Mouse (Mus musculus) CH12.LX (cell line): ENCODE measurements at regions not wholly inside any gene's neighbourhood (a gene's known extent, or its start where the extent isn't known, plus 50 kb on each side); places are given as distances from the start of the nearest gene placed in this dataset.

Experiments
- DNase-seq: peaks from one replicate; pipeline ENCODE4 v3.0.0-alpha.2; 2013; ENCODE audit errors: extremely low read depth
- H3K27ac ChIP-seq: 2 replicates; pipeline ENCODE4 v1.5.1; 2012; ENCODE audit warnings: low read depth, mild to moderate bottlenecking, control low read depth, moderate library complexity; ENCODE audit not compliant: insufficient read depth
- H3K27me3 ChIP-seq: replicated peaks from 2 replicates; pipeline ENCODE3; 2012; ENCODE audit warnings: inconsistent platforms
- H3K36me3 ChIP-seq, 2 experiments: replicated peaks in 1 of 2; 2 replicates each; pipeline versions ENCODE3 to v1.6.1; 2012; ENCODE audit warnings: inconsistent platforms in 1 of 2, low read length in 1 of 2, mild to moderate bottlenecking in 1 of 2, mixed read lengths in 1 of 2, moderate library complexity in 1 of 2; ENCODE audit not compliant: control insufficient read depth in 1 of 2, insufficient read depth in 1 of 2
- H3K4me1 ChIP-seq, 2 experiments: 2 replicates each; pipeline ENCODE4 v1.6.1; 2012; ENCODE audit warnings: inconsistent platforms in 1 of 2, moderate library complexity in 1 of 2; ENCODE audit not compliant: insufficient read depth in 2 of 2, control insufficient read depth in 1 of 2
- H3K4me2 ChIP-seq: 2 replicates; pipeline ENCODE4 v1.6.1; 2012; ENCODE audit warnings: low read depth, mild to moderate bottlenecking, control low read depth; ENCODE audit not compliant: poor library complexity, insufficient read depth, severe bottlenecking
- H3K4me3 ChIP-seq, 3 experiments: fragments of 150-350 bp in 1 of 3; sonication (generic) in 1 of 3; replicated peaks in 1 of 3; 2 replicates each; pipeline versions ENCODE3 to v1.5.1; 2011 to 2012; ENCODE audit warnings: low read depth in 2 of 3, low read length in 2 of 3, mild to moderate bottlenecking in 2 of 3, moderate library complexity in 2 of 3, control low read depth in 1 of 3, improper control_type of control experiment in 1 of 3, inconsistent platforms in 1 of 3, mixed read lengths in 1 of 3; ENCODE audit not compliant: poor library complexity in 1 of 3
- H3K79me2 ChIP-seq: replicated peaks from 2 replicates; pipeline ENCODE4 v1.6.1; 2012; ENCODE audit warnings: mild to moderate bottlenecking, moderate library complexity; ENCODE audit not compliant: control insufficient read depth, poor library complexity, insufficient read depth, severe bottlenecking; ENCODE audit errors: extremely low read depth
- H3K9ac ChIP-seq: 2 replicates; pipeline ENCODE4 v1.6.1; 2012; ENCODE audit warnings: low read depth, mild to moderate bottlenecking, control low read depth, moderate library complexity; ENCODE audit not compliant: insufficient read depth
- H3K9me3 ChIP-seq: replicated peaks from 2 replicates; pipeline ENCODE3; 2012; ENCODE audit warnings: low read length, inconsistent platforms, mixed read lengths
- CHD1 ChIP-seq: IDR thresholded peaks from 2 replicates; pipeline ENCODE4 v1.6.1; 2012; ENCODE audit warnings: low read depth, low read length, improper control_type of control experiment, inconsistent platforms
- CHD2 ChIP-seq: IDR thresholded peaks from 2 replicates; pipeline ENCODE4 v1.6.1; 2011; ENCODE audit warnings: low read length, improper control_type of control experiment
- ELF1 ChIP-seq: IDR thresholded peaks from 2 replicates; pipeline ENCODE4 v1.6.1; 2014; ENCODE audit warnings: low read depth, mild to moderate bottlenecking, inconsistent platforms, low read length, improper control_type of control experiment
- ETS1 ChIP-seq: conservative IDR thresholded peaks from 2 replicates; pipeline ENCODE4 v1.6.1; 2012; ENCODE audit warnings: low read depth, mild to moderate bottlenecking, inconsistent platforms, low read length, improper control_type of control experiment, moderate library complexity
- HCFC1 ChIP-seq: IDR thresholded peaks from 2 replicates; pipeline ENCODE4 v1.6.1; 2012; ENCODE audit warnings: low read depth, mild to moderate bottlenecking, inconsistent platforms, low read length, improper control_type of control experiment
- IRF4 ChIP-seq: IDR thresholded peaks from 2 replicates; pipeline ENCODE4 v1.6.1; 2014; ENCODE audit warnings: low read depth, mild to moderate bottlenecking, inconsistent platforms, low read length, improper control_type of control experiment
- MAFK ChIP-seq: IDR thresholded peaks from 2 replicates; pipeline ENCODE4 v1.6.1; 2011; ENCODE audit warnings: low read length, improper control_type of control experiment; ENCODE audit not compliant: insufficient replicate concordance
- MAX ChIP-seq: IDR thresholded peaks from 2 replicates; pipeline ENCODE4 v1.6.1; 2011; ENCODE audit warnings: low read length, improper control_type of control experiment
- MAZ ChIP-seq: IDR thresholded peaks from 2 replicates; pipeline ENCODE4 v1.6.1; 2012; ENCODE audit warnings: low read depth, mild to moderate bottlenecking, inconsistent platforms, low read length, improper control_type of control experiment, moderate library complexity
- MXI1 ChIP-seq: IDR thresholded peaks from 2 replicates; pipeline ENCODE4 v1.6.1; 2011; ENCODE audit warnings: mild to moderate bottlenecking, low read depth, low read length, improper control_type of control experiment
- PAX5 ChIP-seq: IDR thresholded peaks from 2 replicates; pipeline ENCODE4 v1.6.1; 2012; ENCODE audit warnings: low read length, inconsistent platforms, mixed read lengths
- POLR2A ChIP-seq: IDR thresholded peaks from 2 replicates; pipeline ENCODE4 v1.6.1; 2011; ENCODE audit warnings: low read depth, mild to moderate bottlenecking, improper control_type of control experiment, low read length
- SIN3A ChIP-seq: IDR thresholded peaks from 2 replicates; pipeline ENCODE4 v1.6.1; 2012; ENCODE audit warnings: low read length, improper control_type of control experiment, inconsistent platforms
- SMC3 ChIP-seq: IDR thresholded peaks from 2 replicates; pipeline ENCODE4 v1.6.1; 2011; ENCODE audit warnings: low read depth, low read length, improper control_type of control experiment
- TBP ChIP-seq: conservative IDR thresholded peaks from 2 replicates; pipeline ENCODE4 v1.6.1; 2011; ENCODE audit warnings: low read depth, low read length, improper control_type of control experiment
- TCF12 ChIP-seq: IDR thresholded peaks from 2 replicates; pipeline ENCODE4 v1.6.1; 2014; ENCODE audit warnings: low read depth, mild to moderate bottlenecking, inconsistent platforms, low read length, improper control_type of control experiment
- UBTF ChIP-seq: IDR thresholded peaks from 2 replicates; pipeline ENCODE4 v1.6.1; 2012; ENCODE audit warnings: low read depth, mild to moderate bottlenecking, inconsistent platforms, low read length, improper control_type of control experiment, moderate library complexity
- USF1 ChIP-seq: IDR thresholded peaks from 2 replicates; pipeline ENCODE4 v1.6.1; 2014; ENCODE audit warnings: low read depth, mild to moderate bottlenecking, inconsistent platforms, low read length, improper control_type of control experiment
- ZKSCAN1 ChIP-seq: IDR thresholded peaks from 2 replicates; pipeline ENCODE4 v1.6.1; 2012; ENCODE audit warnings: low read depth, inconsistent platforms, low read length, improper control_type of control experiment, borderline replicate concordance
- ZMIZ1 ChIP-seq: IDR thresholded peaks from 2 replicates; pipeline ENCODE4 v1.6.1; 2012; ENCODE audit warnings: low read depth, mild to moderate bottlenecking, inconsistent platforms, low read length, improper control_type of control experiment
- ZNF384 ChIP-seq: IDR thresholded peaks from 2 replicates; pipeline ENCODE4 v1.6.1; 2012; ENCODE audit warnings: low read depth, low read length, improper control_type of control experiment, inconsistent platforms
- dilution Hi-C: fragments of 300-500 bp; cut with MboI; formaldehyde crosslinking; loops from 2 replicates; pipeline ENCODE4 v1.14.3; 2020; ENCODE audit warnings: low sequenced_read_pairs; ENCODE audit not compliant: extremely low pct_unique_long_range_greater_than_20kb, extremely low pct_ligation_motif_present
- in situ Hi-C: fragments of 300-500 bp; cut with MboI; formaldehyde crosslinking; loops from 3 replicates; pipeline ENCODE4 v1.14.3; 2019; ENCODE audit warnings: low sequenced_read_pairs, low pct_ligation_motif_present, low pct_unique_long_range_greater_than_20kb, mixed read lengths

DNA sequence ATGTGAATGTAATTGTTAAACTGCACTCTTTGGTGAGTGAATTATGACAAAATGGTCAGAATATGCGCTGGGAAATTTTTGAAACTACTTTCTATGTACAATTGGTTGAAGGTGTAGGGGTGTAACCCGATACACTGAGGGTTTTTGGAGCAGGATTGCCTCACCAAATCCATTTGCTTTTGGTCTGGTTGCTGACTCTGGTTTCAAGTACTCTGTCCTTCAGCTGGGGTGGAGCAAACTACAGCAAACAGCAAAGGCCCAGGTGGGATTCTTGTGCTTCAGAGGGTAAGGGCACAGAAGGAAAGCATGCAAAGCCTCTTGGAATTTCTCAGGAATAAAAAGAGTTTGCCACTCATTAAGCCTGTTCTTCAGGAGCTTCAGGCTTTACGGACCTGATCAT, 316.8 kb upstream of the Btbd3 start:
- H3K4me3 ChIP-seq = no peak overlapping the region
- dilution Hi-C loops = no loop called here
- in situ Hi-C loops = no loop called here
- H3K27me3 ChIP-seq = no peaks in the 10 kb centered on the region
- no peaks in the 10 kb centered on the region for H3K79me2 ChIP-seq
- H3K4me2 ChIP-seq = no peak overlapping the region
- no peak for TF ChIP-seq PAX5
- no peak for TF ChIP-seq ELF1
- TF ChIP-seq ZNF384 = no peak
- no peak for TF ChIP-seq HCFC1
- TF ChIP-seq ZMIZ1 = no peak
- no peak for TF ChIP-seq UBTF
- TF ChIP-seq CHD2 = no peak
- no peak for TF ChIP-seq POLR2A
- no peak for TF ChIP-seq MAZ
- TF ChIP-seq USF1 = no peak
- no peak for DNase-seq
- H3K9ac ChIP-seq = no peak overlapping the region
- H3K9me3 ChIP-seq = peaks cover 52% of the 10 kb centered on the region
- no peak overlapping the region for H3K27ac ChIP-seq
- no peaks in the 10 kb centered on the region for H3K4me1 ChIP-seq
- no peaks in the 10 kb centered on the region for H3K36me3 ChIP-seq

DNA sequence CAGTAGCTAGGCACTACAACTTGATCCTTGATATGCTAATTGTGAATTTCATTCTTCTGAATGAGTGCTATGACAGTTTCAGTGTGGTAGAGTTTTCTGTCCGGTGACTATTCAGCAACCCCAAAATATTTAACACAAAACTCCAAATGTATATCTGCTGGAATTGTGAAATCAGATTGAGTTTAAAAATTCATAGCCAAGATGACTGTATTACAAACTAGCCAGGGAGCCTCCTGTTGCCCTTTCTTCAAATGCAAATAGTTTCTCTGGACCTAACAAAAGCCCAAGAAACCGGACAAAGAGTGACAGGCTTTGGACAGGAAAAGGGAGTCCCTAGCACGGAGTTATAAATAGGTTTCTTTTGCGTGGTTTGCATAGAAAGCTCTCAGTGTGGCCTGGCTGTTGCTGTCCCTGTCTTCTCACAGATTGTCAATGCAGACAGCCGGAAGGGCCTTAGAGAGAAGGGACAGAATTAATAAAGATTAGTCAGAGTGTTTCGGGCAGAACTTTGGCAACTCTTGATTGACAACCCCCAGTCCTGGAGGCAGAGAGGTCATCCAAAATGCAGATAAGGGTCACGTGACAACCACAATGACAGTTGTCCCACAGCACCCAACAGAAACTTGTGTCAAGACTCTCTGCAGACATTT, 317.4 kb upstream of the Btbd3 start:
- in situ Hi-C loops = no loop called here
- DNase-seq = no peak
- no peak overlapping the region for H3K9ac ChIP-seq
- no peaks in the 10 kb centered on the region for H3K79me2 ChIP-seq
- H3K27ac ChIP-seq = no peak overlapping the region
- dilution Hi-C loops = no loop called here
- H3K4me2 ChIP-seq = no peak overlapping the region
- H3K4me1 ChIP-seq = no peaks in the 10 kb centered on the region
- no peaks in the 10 kb centered on the region for H3K27me3 ChIP-seq
- no peaks in the 10 kb centered on the region for H3K36me3 ChIP-seq
- H3K4me3 ChIP-seq = no peak overlapping the region
- H3K9me3 ChIP-seq = peaks cover 53% of the 10 kb centered on the region
- TF ChIP-seq UBTF (no peak), TBP (no peak), MXI1 (no peak), SMC3 (no peak), ETS1 (no peak), POLR2A (no peak), ZMIZ1 (no peak), SIN3A (no peak), ZKSCAN1 (no peak), MAFK (no peak), HCFC1 (no peak), MAX (no peak), PAX5 (no peak), TCF12 (no peak), IRF4 (no peak), CHD1 (no peak)
- TF ChIP-seq, all 38 proteins: peak for 0
